Mouse (Mus musculus) lung, postnatal 0 days (tissue): Measurements from ENCODE around the gene Hexim2.

ENCODE experiments used
- CTCF ChIP-seq: IDR thresholded peaks from 2 replicates; pipeline ENCODE4 v1.5.1; 2016; ENCODE audit warnings: antibody characterized with exemption, mild to moderate bottlenecking
- EP300 ChIP-seq: IDR thresholded peaks from 2 replicates; pipeline ENCODE4 v1.6.1; 2016; ENCODE audit warnings: antibody characterized with exemption, mild to moderate bottlenecking, control low read depth

GRCm38 (mm10) chr11:103101481-103101865, 30.8 kb upstream of the Hexim2 start, which contains the start of the genes Plcd3 and Acbd4:
- TF ChIP-seq CTCF = peak; percentile 17; the same call in 1 of the 2 replicates
- TF ChIP-seq EP300 = no peak
